Mouse (Mus musculus) hindbrain, embryonic 15.5 days (tissue): ENCODE results near the gene 4930522L14Rik. TPM values are rescaled to one million over a fixed set of nuclear protein-coding genes. Genes with fewer than 3 reads are reported as not detected.
A peak's percentile ranks its signal among the peaks of the same experiment; 100 is the strongest.
"Not testable (repeated sequence)": the region's sequence is repeated elsewhere in the genome, so short reads cannot be mapped to it uniquely, and the experiment has no call there.

Experiments
- ATAC-seq: fragments of 200-750 bp; cut with Nextera tagmentation; 2 replicates; pipeline ENCODE4 v1.8.0; 2017; ENCODE audit warnings: low read depth, moderate number of reproducible peaks, moderate TSS enrichment; ENCODE audit not compliant: low FRiP score
- H3K27ac ChIP-seq: fragments of 300-500 bp; sonication (generic); replicated peaks from 2 replicates; pipeline ENCODE4 v1.5.1; 2015; ENCODE audit warnings: mild to moderate bottlenecking, inconsistent platforms
- H3K27me3 ChIP-seq: fragments of 300-500 bp; sonication (generic); 2 replicates; pipeline ENCODE4 v1.6.1; 2015; ENCODE audit warnings: control low read depth, inconsistent platforms
- H3K36me3 ChIP-seq: fragments of 300-500 bp; sonication (generic); 2 replicates; pipeline ENCODE4 v1.6.1; 2015; ENCODE audit warnings: control low read depth, inconsistent platforms
- H3K4me1 ChIP-seq: fragments of 300-500 bp; sonication (generic); replicated peaks from 2 replicates; pipeline ENCODE4 v1.6.1; 2015; ENCODE audit warnings: control low read depth, inconsistent platforms
- H3K4me2 ChIP-seq: fragments of 300-500 bp; sonication (generic); 2 replicates; pipeline ENCODE4 v1.6.1; 2015; ENCODE audit warnings: moderate library complexity, mild to moderate bottlenecking, inconsistent platforms
- H3K4me3 ChIP-seq: fragments of 300-500 bp; sonication (generic); 2 replicates; pipeline ENCODE4 v1.5.1; 2015; ENCODE audit warnings: mild to moderate bottlenecking, inconsistent platforms
- H3K9ac ChIP-seq: fragments of 300-500 bp; sonication (generic); 2 replicates; pipeline ENCODE4 v1.6.1; 2015; ENCODE audit warnings: inconsistent platforms
- H3K9me3 ChIP-seq: fragments of 300-500 bp; sonication (generic); 2 replicates; pipeline ENCODE4 v1.6.1; 2016; ENCODE audit warnings: control low read depth, inconsistent platforms
- WGBS: fragments of 180-500 bp; shearing (Covaris S2); methylation state at CpG from one replicate; pipeline ENCODE4 v1.1.7; 2015; 5-methylcytosine and 5-hydroxymethylcytosine counted together
- polyA plus RNA-seq: library from polyadenylated mRNA; unstranded; fragments of >200 nt; fragmentation: Nextera tagmentation; extraction: Ambion mirVana; gene quantifications from 2 replicates; pipeline ENCODE4 v1.2.1, GENCODE M21; 2015

4930522L14Rik gene
- polyA plus RNA-seq: 3.7 and 4.8 TPM in 2 replicates

- not testable (repeated sequence) for H3K36me3 ChIP-seq, H3K27me3 ChIP-seq, H3K27ac ChIP-seq, H3K9me3 ChIP-seq, H3K4me1 ChIP-seq
- ATAC-seq: peak; percentile 97
- peak within 1 kb of the TSS; percentile 77 for H3K4me2 ChIP-seq
- peak within 1 kb of the TSS; percentile 47 for H3K9ac ChIP-seq
- WGBS: under 1% methylated on average over 25 of the region's 25 CpGs
- peak within 1 kb of the TSS; percentile 57 for H3K4me3 ChIP-seq
Observed at GRCm38 (mm10) chr5:109751391-109752071, at the start of gene 4930522L14Rik. TSS of gene 4930522L14Rik (minus strand) at chr5:109751886.

GRCm38 (mm10) chr5:109801466-109801865 lies 49.8 kb upstream of the 4930522L14Rik start:
- not testable (repeated sequence) for ATAC-seq, H3K4me3 ChIP-seq, H3K9me3 ChIP-seq, H3K4me2 ChIP-seq, H3K27ac ChIP-seq, H3K9ac ChIP-seq, H3K36me3 ChIP-seq, H3K4me1 ChIP-seq, H3K27me3 ChIP-seq

- not testable (repeated sequence) for H3K36me3 ChIP-seq, H3K4me3 ChIP-seq, H3K9me3 ChIP-seq, H3K27me3 ChIP-seq, H3K4me2 ChIP-seq, H3K4me1 ChIP-seq, ATAC-seq, H3K9ac ChIP-seq, H3K27ac ChIP-seq
- 63% methylated on average over 2 of the region's 2 CpGs for WGBS
Observed at GRCm38 (mm10) chr5:109799948-109800347, 48.3 kb upstream of the 4930522L14Rik start.

- not testable (repeated sequence) for H3K36me3 ChIP-seq, H3K4me3 ChIP-seq, H3K27ac ChIP-seq, H3K27me3 ChIP-seq, H3K9ac ChIP-seq, H3K9me3 ChIP-seq, H3K4me1 ChIP-seq, ATAC-seq, H3K4me2 ChIP-seq
- 93% methylated on average over 3 of the region's 3 CpGs for WGBS
Observed at GRCm38 (mm10) chr5:109797017-109797416, 45.3 kb upstream of the 4930522L14Rik start.

GRCm38 (mm10) chr5:109795967-109796652 lies 44.4 kb upstream of the 4930522L14Rik start:
- peak overlapping the region; percentile 80 for H3K4me2 ChIP-seq
- WGBS: 2% methylated on average over 25 of the region's 25 CpGs
- H3K9ac ChIP-seq: peak overlapping the region; percentile 41
- H3K9me3 ChIP-seq, H3K36me3 ChIP-seq, H3K27me3 ChIP-seq, H3K4me1 ChIP-seq: not testable (repeated sequence)
- ATAC-seq: peak; percentile 95
- peak overlapping the region; percentile 59 for H3K27ac ChIP-seq
- H3K4me3 ChIP-seq: peak overlapping the region; percentile 62

- H3K27ac ChIP-seq, H3K4me1 ChIP-seq, H3K27me3 ChIP-seq, H3K36me3 ChIP-seq, H3K9me3 ChIP-seq: not testable (repeated sequence)
- peak overlapping the region; percentile 57 for H3K4me3 ChIP-seq
- 64% methylated on average over 4 of the region's 4 CpGs for WGBS
- ATAC-seq: peak; percentile 43
- H3K9ac ChIP-seq: 0 out of 2 replicates have a peak overlapping the region, but pooled peaks have one; percentile 33
- peak overlapping the region; percentile 77 for H3K4me2 ChIP-seq
Observed at GRCm38 (mm10) chr5:109752073-109752780, 541 bp upstream of the 4930522L14Rik start.

GRCm38 (mm10) chr5:109745081-109745480 lies 6.6 kb downstream of the 4930522L14Rik start:
- H3K9me3 ChIP-seq, H3K4me3 ChIP-seq, H3K9ac ChIP-seq, H3K27ac ChIP-seq, ATAC-seq, H3K36me3 ChIP-seq, H3K4me1 ChIP-seq, H3K27me3 ChIP-seq, H3K4me2 ChIP-seq: not testable (repeated sequence)
- 100% methylated on average over 1 of the region's 1 CpGs for WGBS

GRCm38 (mm10) chr5:109717341-109717740 lies 34.3 kb downstream of the 4930522L14Rik start:
- H3K27me3 ChIP-seq, H3K4me3 ChIP-seq, H3K9ac ChIP-seq, H3K27ac ChIP-seq, H3K4me2 ChIP-seq, H3K9me3 ChIP-seq, H3K4me1 ChIP-seq, ATAC-seq, H3K36me3 ChIP-seq: not testable (repeated sequence)
- 78% methylated on average over 3 of the region's 3 CpGs for WGBS

- H3K4me1 ChIP-seq, H3K9me3 ChIP-seq, H3K27me3 ChIP-seq, H3K36me3 ChIP-seq: not testable (repeated sequence)
- WGBS: 54% methylated on average over 5 of the region's 5 CpGs
- H3K4me3 ChIP-seq: peak overlapping the region; percentile 72
- peak overlapping the region; percentile 63 for H3K27ac ChIP-seq
- H3K4me2 ChIP-seq: peak overlapping the region; percentile 88
- peak overlapping the region; percentile 61; the same call in 1 of the 2 replicates for H3K9ac ChIP-seq
- peak; percentile 29; the same call in 1 of the 2 replicates for ATAC-seq
Observed at GRCm38 (mm10) chr5:109691205-109691965, 60.3 kb downstream of the 4930522L14Rik start.

GRCm38 (mm10) chr5:109690537-109691201 lies 61.0 kb downstream of the 4930522L14Rik start, which contains the start of gene 5430403G16Rik:
TSS of gene 5430403G16Rik (minus strand) at chr5:109691041.
- H3K27me3 ChIP-seq, H3K36me3 ChIP-seq, H3K9me3 ChIP-seq, H3K4me1 ChIP-seq: not testable (repeated sequence)
- H3K4me3 ChIP-seq: peak within 1 kb of the TSS; percentile 72
- H3K4me2 ChIP-seq: peak within 1 kb of the TSS; percentile 88
- H3K9ac ChIP-seq: peak within 1 kb of the TSS; percentile 61
- peak; percentile 99 for ATAC-seq
- H3K27ac ChIP-seq: peak within 1 kb of the TSS; percentile 77
- under 1% methylated on average over 25 of the region's 26 CpGs for WGBS
